Mouse (Mus musculus): ENCODE data around the gene Cx3cr1. TPM values are rescaled to one million over a fixed set of nuclear protein-coding genes. Genes with fewer than 3 reads are reported as not detected.
A peak's percentile ranks its signal among the peaks of the same experiment; 100 is the strongest.

The Cx3cr1 gene
- total and polyA plus RNA-seq, 2 experiments from 2014 or later: 10.6 to 14.7 TPM

DNA sequence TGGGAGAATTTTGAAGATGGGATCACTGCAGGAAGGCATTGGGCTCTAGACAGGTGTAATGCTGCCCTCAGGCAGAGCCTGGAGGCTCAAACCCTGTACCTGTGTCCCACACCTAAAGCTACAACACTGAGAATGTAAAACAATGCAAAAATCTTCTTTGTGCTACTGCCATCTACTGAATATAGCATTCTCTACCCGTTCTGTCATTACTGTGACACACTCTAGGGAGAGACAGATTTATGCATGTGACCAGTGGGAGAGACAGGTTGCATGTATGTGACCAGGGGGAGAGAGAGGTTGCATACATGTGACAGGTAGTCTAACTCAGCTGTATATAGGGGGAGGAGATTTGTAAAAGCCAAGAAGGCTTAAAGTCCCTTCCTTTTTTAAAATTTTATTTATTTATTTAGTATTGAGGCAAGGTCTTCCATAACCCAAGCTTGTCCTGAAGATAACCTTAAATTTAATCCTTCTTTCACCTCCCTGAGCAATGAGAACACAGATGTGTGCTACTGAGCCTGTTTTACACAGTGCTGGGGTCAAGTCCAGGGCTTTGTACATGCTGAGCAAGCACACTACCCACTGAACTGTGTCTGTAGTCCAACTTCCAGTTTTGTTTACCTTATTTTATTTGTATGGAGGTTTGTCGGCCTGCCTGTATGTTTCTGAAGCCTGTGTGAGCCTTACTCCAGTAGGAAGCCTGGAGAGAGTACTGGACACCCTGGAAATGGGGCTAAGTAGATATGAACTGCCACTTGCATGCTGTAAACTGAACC, 216.4 kb downstream of the Cx3cr1 start:
- Histone ChIP-seq H3K9ac (no peak overlapping the region), H3K9me3 (ENCODE audit: low read length) (0 out of 2 replicates have a peak, but pooled peaks cover 7% of the 10 kb centered on the region), H3K36me3 (ENCODE audit: insufficient read depth) (no peaks in the 10 kb centered on the region), H3K27me3 (ENCODE audit: insufficient read depth, low read length) (no peaks in the 10 kb centered on the region), H3K4me1 (ENCODE audit: insufficient read depth) (0 out of 2 replicates have a peak, but pooled peaks cover 3% of the 10 kb centered on the region), H3K4me3 (ENCODE audit: low read depth, low read length) (no peak overlapping the region), H3K4me2 (ENCODE audit: low read depth) (no peak overlapping the region), H3K27ac (ENCODE audit: low read depth, low read length) (0 out of 2 replicates have a peak overlapping the region, but pooled peaks have one; percentile 15)
- no peak for DNase-seq
- ATAC-seq: peak; percentile 54; the same call in 1 of the 2 replicates
- peak; percentile 49 for TF ChIP-seq CTCF (IDR thresholded peaks at IDR 0.05; ENCODE audit: low read depth)
- WGBS: 64% methylated on average over 2 of the region's 2 CpGs

DNA sequence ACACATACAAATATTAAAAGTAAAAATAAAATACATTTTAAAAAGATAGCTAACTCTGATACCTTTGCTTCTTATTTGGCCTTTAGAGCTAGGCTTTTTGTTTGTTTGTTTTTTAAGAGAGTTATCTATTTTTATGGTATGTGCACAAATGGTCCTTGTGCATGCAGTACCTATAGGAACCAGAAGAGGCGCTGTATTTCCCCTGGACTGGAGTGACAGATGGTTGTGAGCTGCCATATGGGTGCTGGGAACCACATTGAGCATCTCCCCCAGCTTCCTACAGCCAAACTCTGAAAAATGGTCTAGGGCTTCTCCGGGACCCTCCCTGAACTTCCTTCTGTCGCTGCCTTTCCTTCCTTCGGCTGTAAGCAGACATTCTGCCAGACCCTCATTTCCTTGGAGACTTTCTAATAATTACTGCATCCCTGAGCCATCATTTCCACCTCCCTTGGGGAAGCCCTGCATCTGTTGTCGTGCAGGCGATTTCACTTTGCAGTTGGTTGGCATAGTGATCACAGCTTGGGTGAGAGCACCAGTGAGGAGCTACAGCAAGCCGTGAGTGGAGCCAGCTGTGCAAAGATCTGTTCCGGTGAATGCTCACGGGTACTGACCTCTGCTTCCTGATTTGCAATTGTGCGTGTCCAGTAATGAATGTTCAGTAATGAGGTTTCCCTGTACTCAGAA, 217.2 kb downstream of the Cx3cr1 start:
- no peak overlapping the region for H3K4me2 ChIP-seq (ENCODE audit: low read depth)
- H3K4me1 ChIP-seq (ENCODE audit: insufficient read depth): 0 out of 2 replicates have a peak, but pooled peaks cover 3% of the 10 kb centered on the region
- TF ChIP-seq CTCF (IDR thresholded peaks at IDR 0.05; ENCODE audit: low read depth): peak; percentile 57
- H3K36me3 ChIP-seq (ENCODE audit: insufficient read depth): no peaks in the 10 kb centered on the region
- DNase-seq (peak; percentile 68), ATAC-seq (peak; percentile 78)
- H3K27ac ChIP-seq (ENCODE audit: low read depth, low read length): 0 out of 2 replicates have a peak overlapping the region, but pooled peaks have one; percentile 15
- H3K27me3 ChIP-seq (ENCODE audit: insufficient read depth, low read length): no peaks in the 10 kb centered on the region
- H3K9me3 ChIP-seq (ENCODE audit: low read length): 0 out of 2 replicates have a peak, but pooled peaks cover 6% of the 10 kb centered on the region
- H3K4me3 ChIP-seq (ENCODE audit: low read depth, low read length): no peak overlapping the region
- 43% methylated on average over 10 of the region's 10 CpGs for WGBS
- no peak overlapping the region for H3K9ac ChIP-seq

Other genes with a start within 250 kb of the Cx3cr1 start
- gene Scn11a, start 244.4 kb downstream of the Cx3cr1 start, total RNA-seq (2014; rRNA removed): 0.46 and 0.57 TPM in 2 replicates
- gene Scn11a, start 244.4 kb downstream of the Cx3cr1 start, polyA plus RNA-seq (2015; fragmentation: Nextera tagmentation; extraction: Ambion mirVana): 0.05 and 0.21 TPM in 2 replicates
- 80.3 and 83.2 TPM in 2 replicates for gene Wdr48, start 175.0 kb downstream of the Cx3cr1 start, total RNA-seq (2014; rRNA removed)
- 41.1 and 47.9 TPM in 2 replicates for gene Wdr48, start 175.0 kb downstream of the Cx3cr1 start, polyA plus RNA-seq (2015; fragmentation: Nextera tagmentation; extraction: Ambion mirVana)
- 15.3 and 27.9 TPM in 2 replicates for gene Gorasp1, start 132.3 kb downstream of the Cx3cr1 start, total RNA-seq (2014; rRNA removed)
- gene Gorasp1, start 132.3 kb downstream of the Cx3cr1 start, polyA plus RNA-seq (2015; fragmentation: Nextera tagmentation; extraction: Ambion mirVana): 20.3 and 24.0 TPM in 2 replicates
- gene Ttc21a, start 132.3 kb downstream of the Cx3cr1 start, total RNA-seq (2014; rRNA removed): 2.5 and 4.3 TPM in 2 replicates
- gene Ttc21a, start 132.3 kb downstream of the Cx3cr1 start, polyA plus RNA-seq (2015; fragmentation: Nextera tagmentation; extraction: Ambion mirVana): 0.45 and 0.85 TPM in 2 replicates
- 6.3 and 10.9 TPM in 2 replicates for gene Csrnp1, start 85.2 kb downstream of the Cx3cr1 start, total RNA-seq (2014; rRNA removed)
- 2.2 and 2.7 TPM in 2 replicates for gene Csrnp1, start 85.2 kb downstream of the Cx3cr1 start, polyA plus RNA-seq (2015; fragmentation: Nextera tagmentation; extraction: Ambion mirVana)
- not detected in 2 replicates for gene Xirp1, start 46.3 kb downstream of the Cx3cr1 start, total RNA-seq (2014; rRNA removed)
- not detected in 2 replicates for gene Xirp1, start 46.3 kb downstream of the Cx3cr1 start, polyA plus RNA-seq (2015; fragmentation: Nextera tagmentation; extraction: Ambion mirVana)
- not detected in 2 replicates for gene Ccr8, start 22.2 kb upstream of the Cx3cr1 start, total RNA-seq (2014; rRNA removed)
- gene Ccr8, start 22.2 kb upstream of the Cx3cr1 start, polyA plus RNA-seq (2015; fragmentation: Nextera tagmentation; extraction: Ambion mirVana): not detected in 2 replicates
- gene Slc25a38, start 40.5 kb upstream of the Cx3cr1 start, total RNA-seq (2014; rRNA removed): 49.1 and 53.5 TPM in 2 replicates
- 30.8 and 31.4 TPM in 2 replicates for gene Slc25a38, start 40.5 kb upstream of the Cx3cr1 start, polyA plus RNA-seq (2015; fragmentation: Nextera tagmentation; extraction: Ambion mirVana)
- gene Rpsa, start 57.8 kb upstream of the Cx3cr1 start, total RNA-seq (2014; rRNA removed): 2,026 and 2,688 TPM in 2 replicates
- gene Rpsa, start 57.8 kb upstream of the Cx3cr1 start, polyA plus RNA-seq (2015; fragmentation: Nextera tagmentation; extraction: Ambion mirVana): 949 and 1,184 TPM in 2 replicates
- 0.08 TPM in 1 of 2 replicates, not detected in the other for gene Mobp, start 79.8 kb upstream of the Cx3cr1 start, total RNA-seq (2014; rRNA removed)
- 0.18 TPM in 1 of 2 replicates, not detected in the other for gene Mobp, start 79.8 kb upstream of the Cx3cr1 start, polyA plus RNA-seq (2015; fragmentation: Nextera tagmentation; extraction: Ambion mirVana)
- 9.0 and 12.4 TPM in 2 replicates for gene Myrip, start 231.6 kb upstream of the Cx3cr1 start, total RNA-seq (2014; rRNA removed)
- gene Myrip, start 231.6 kb upstream of the Cx3cr1 start, polyA plus RNA-seq (2015; fragmentation: Nextera tagmentation; extraction: Ambion mirVana): 1.7 and 3.0 TPM in 2 replicates

Data from forebrain, postnatal 0 days (tissue).